Mouse (Mus musculus): ENCODE measurements around the gene Mc1r.
A peak's percentile ranks its signal among the peaks of the same experiment; 100 is the strongest.
"Not testable (repeated sequence)": the region's sequence is repeated elsewhere in the genome, so short reads cannot be mapped to it uniquely, and the experiment has no call there.

Gene Mc1r

GRCm38 (mm10) chr8:123431616-123432365 lies 24.9 kb downstream of the Mc1r start:
- no peak for DNase-seq

GRCm38 (mm10) chr8:123432381-123432780 lies 25.5 kb downstream of the Mc1r start:
- DNase-seq = no peak

- not testable (repeated sequence) for DNase-seq
Observed at GRCm38 (mm10) chr8:123433241-123433974, 26.5 kb downstream of the Mc1r start.

GRCm38 (mm10) chr8:123441788-123442187 lies 34.9 kb downstream of the Mc1r start:
- no peak for DNase-seq

- no peak for DNase-seq
Observed at GRCm38 (mm10) chr8:123442351-123442750, 35.4 kb downstream of the Mc1r start.

GRCm38 (mm10) chr8:123442871-123443575 lies 36.1 kb downstream of the Mc1r start:
- DNase-seq = peak; percentile 96 to 99

- DNase-seq = no peak
Observed at GRCm38 (mm10) chr8:123443576-123443921, 36.6 kb downstream of the Mc1r start.

- no peak for DNase-seq
Observed at GRCm38 (mm10) chr8:123444131-123444530, 37.2 kb downstream of the Mc1r start.

GRCm38 (mm10) chr8:123445981-123446380 lies 39.1 kb downstream of the Mc1r start:
- DNase-seq = no peak

GRCm38 (mm10) chr8:123446799-123447198 lies 39.9 kb downstream of the Mc1r start:
- DNase-seq = no peak

GRCm38 (mm10) chr8:123450783-123451182 lies 43.9 kb downstream of the Mc1r start:
- DNase-seq = no peak

- DNase-seq = not testable (repeated sequence)
Observed at GRCm38 (mm10) chr8:123451747-123452146, 44.8 kb downstream of the Mc1r start.

- no peak for DNase-seq
Observed at GRCm38 (mm10) chr8:123452149-123452548, 45.2 kb downstream of the Mc1r start.

GRCm38 (mm10) chr8:123453291-123453690 lies 46.4 kb downstream of the Mc1r start:
- no peak for DNase-seq

- no peak for DNase-seq
Observed at GRCm38 (mm10) chr8:123453951-123454350, 47.0 kb downstream of the Mc1r start.

- DNase-seq = no peak
Observed at GRCm38 (mm10) chr8:123454559-123454958, 47.7 kb downstream of the Mc1r start.

All from cerebellum, adult 18-20 months (tissue).